Comparison of ENCODE assay signal across 8 mouse cellular contexts in the genomic region with DNA sequence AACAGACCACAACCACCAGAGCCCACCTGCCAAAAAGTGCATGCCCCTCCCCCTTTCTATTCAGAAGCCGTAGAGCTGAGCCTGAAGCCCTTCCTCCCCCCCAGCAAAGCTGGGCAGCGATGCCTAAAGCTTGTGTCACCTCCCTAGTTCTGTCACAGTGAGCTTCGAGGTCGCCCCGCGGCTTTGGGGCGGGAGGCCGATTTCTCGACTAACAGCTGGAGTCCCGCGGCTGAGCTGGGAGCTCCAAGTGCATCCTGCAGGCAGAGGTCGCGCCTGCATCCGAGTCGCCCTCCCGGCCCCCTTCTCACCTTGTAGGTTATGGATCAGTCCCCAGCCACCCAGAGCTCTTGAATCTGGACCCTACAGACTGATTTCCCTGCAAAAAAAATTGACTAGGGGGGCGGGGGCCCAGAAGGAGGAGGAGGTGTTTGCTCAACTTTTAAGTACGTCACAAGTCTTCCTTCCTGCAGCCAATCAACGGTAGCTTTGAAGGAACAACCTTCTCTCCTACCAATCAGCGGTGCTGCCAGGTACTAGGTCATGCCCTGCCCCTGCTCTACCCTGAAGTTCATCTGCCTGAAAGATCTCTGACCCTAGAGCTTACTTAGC. TPM values are rescaled to one million over a fixed set of nuclear protein-coding genes. Genes with fewer than 3 reads are reported as not detected.
DNase-seq lines count a peak whose midpoint lies in the region; ATAC-seq and TF ChIP-seq lines count a peak whose summit lies in the region.

A gene (minus strand): TSS at position 414 of the 609 bp plus-strand sequence.

- H3K27ac ChIP-seq in spleen, adult 2 months (ENCODE audit: insufficient read depth, low read length): no peak within 1 kb of the TSS
- no peak within 1 kb of the TSS for H3K27ac ChIP-seq in hindbrain, embryonic 14.5 days
- no peak within 1 kb of the TSS for H3K27ac ChIP-seq in stomach, embryonic 16.5 days (ENCODE audit: low read length)

- 3% methylated on average over 20 of the region's 20 CpGs for WGBS in spleen, adult 2 months
- 1% methylated on average over 20 of the region's 20 CpGs for WGBS in hindbrain, embryonic 14.5 days
- WGBS in stomach, embryonic 16.5 days: under 1% methylated on average over 20 of the region's 20 CpGs

- H3K4me2 ChIP-seq in hindbrain, embryonic 14.5 days (replicated peaks): peak within 1 kb of the TSS; percentile 71
- H3K4me2 ChIP-seq in stomach, embryonic 16.5 days (ENCODE audit: low read depth, low read length): peak within 1 kb of the TSS; percentile 54

- H3K36me3 ChIP-seq in spleen, adult 2 months (ENCODE audit: control insufficient read depth, insufficient read depth, low read length): no peaks in the 10 kb centered on the region
- H3K36me3 ChIP-seq in hindbrain, embryonic 14.5 days (replicated peaks; ENCODE audit: control insufficient read depth, insufficient read depth): no peaks in the 10 kb centered on the region
- no peaks in the 10 kb centered on the region for H3K36me3 ChIP-seq in stomach, embryonic 16.5 days (ENCODE audit: control insufficient read depth, insufficient read depth, low read length)

- 0 out of 2 replicates have a peak within 1 kb of the TSS, but pooled peaks have one; percentile 2 for H3K4me3 ChIP-seq in spleen, adult 2 months (ENCODE audit: extremely low read depth, insufficient read depth, insufficient read length)
- H3K4me3 ChIP-seq in hindbrain, embryonic 14.5 days (replicated peaks; ENCODE audit: low read length): peak within 1 kb of the TSS; percentile 36
- peak within 1 kb of the TSS; percentile 36 for H3K4me3 ChIP-seq in stomach, embryonic 16.5 days (replicated peaks; ENCODE audit: low read length)

- peak within 1 kb of the TSS; percentile 9; the same call in 1 of the 2 replicates for H3K9ac ChIP-seq in hindbrain, embryonic 14.5 days
- H3K9ac ChIP-seq in stomach, embryonic 16.5 days (ENCODE audit: low read length): peak within 1 kb of the TSS; percentile 47

- TF ChIP-seq CTCF in spleen, adult 2 months (IDR thresholded peaks at IDR 0.05; ENCODE audit: extremely low read depth, insufficient read depth, insufficient read length, insufficient replicate concordance): no peak

- no peaks in the 10 kb centered on the region for H3K9me3 ChIP-seq in hindbrain, embryonic 14.5 days (ENCODE audit: control insufficient read depth, low read length)
- no peaks in the 10 kb centered on the region for H3K9me3 ChIP-seq in stomach, embryonic 16.5 days (replicated peaks; ENCODE audit: control insufficient read depth, low read length)

- intact Hi-C loops in left cerebral cortex, postnatal 25 days (cut with DNase I): no loop called here

- no peaks in the 10 kb centered on the region for H3K4me1 ChIP-seq in spleen, adult 2 months (ENCODE audit: control insufficient read depth, insufficient read depth, insufficient read length)
- no peaks in the 10 kb centered on the region for H3K4me1 ChIP-seq in hindbrain, embryonic 14.5 days (replicated peaks; ENCODE audit: control insufficient read depth, insufficient read depth, low read length)
- H3K4me1 ChIP-seq in stomach, embryonic 16.5 days (ENCODE audit: control insufficient read depth, insufficient read depth, low read length): no peaks in the 10 kb centered on the region

- DNase-seq in spleen, adult 2 months (ENCODE audit: low read depth in 1 of 2, low spot score in 2 of 2): no peak
- DNase-seq in spleen, postnatal 36 days (ENCODE audit: low spot score in 2 of 2): no peak
- DNase-seq in forelimb bud, embryonic 11.5 days (ENCODE audit: low read depth, low spot score): peak; percentile 62
- no peak for DNase-seq in hindbrain, embryonic 14.5 days (ENCODE audit: low spot score)
- DNase-seq in left cerebral cortex, postnatal 25 days (ENCODE audit: low spot score in 2 of 2): peak; percentile 7 to 11
- peak; percentile 20 to 32 for DNase-seq in lung, postnatal 4 days

- no peak for TF ChIP-seq POLR2A in spleen, adult 2 months (IDR thresholded peaks at IDR 0.05; ENCODE audit: low read depth, low read length)

- peak; percentile 77 for ATAC-seq in hindbrain, embryonic 14.5 days (ENCODE audit: low FRiP score)
- ATAC-seq in stomach, embryonic 16.5 days (ENCODE audit: insufficient read depth, low FRiP score): peak; percentile 44; the same call in 1 of the 2 replicates
- ATAC-seq in erythroid progenitor cell, adult 5-6 weeks (replicated peaks; ENCODE audit: low FRiP score, poor library complexity, severe bottlenecking): no peak

- no peaks in the 10 kb centered on the region for H3K27me3 ChIP-seq in spleen, adult 2 months (ENCODE audit: control insufficient read depth, insufficient read depth, low read length)
- H3K27me3 ChIP-seq in hindbrain, embryonic 14.5 days (ENCODE audit: control insufficient read depth, insufficient read depth, low read length): 0 out of 2 replicates have a peak, but pooled peaks cover 6% of the 10 kb centered on the region
- no peaks in the 10 kb centered on the region for H3K27me3 ChIP-seq in stomach, embryonic 16.5 days (ENCODE audit: control insufficient read depth, insufficient read depth, low read length)

RNA-seq across cellular contexts. Expression of the gene that starts here (rescaled TPM):
- polyA plus RNA-seq in spleen, adult 2 months (2012; rRNA removed): 0.06 and 0.16 TPM in 2 replicates
- 0.60 and 0.74 TPM in 2 replicates for polyA plus RNA-seq in hindbrain, embryonic 14.5 days (2014; fragmentation: Nextera tagmentation; extraction: Ambion mirVana)
- 1 to 10 TPM; 4.1 to 5.4 TPM for total RNA-seq in left cerebral cortex, postnatal 25 days (2021)
- 2.7 and 2.8 TPM in 2 replicates for polyA plus RNA-seq in stomach, embryonic 16.5 days (2015; fragmentation: Nextera tagmentation; extraction: Ambion mirVana)
- total RNA-seq in erythroid progenitor cell, adult 5-6 weeks (2015; ENCODE audit: low replicate concordance): not detected in 2 replicates
- total RNA-seq in erythroid progenitor cell, adult 5-6 weeks (2017; ENCODE audit: low replicate concordance): not detected in 2 replicates

Comparison
In these comparisons a context has a peak if more than half of its experiments do, and no peak if none do; other contexts are left out.
1. RNA of the gene that starts here (total RNA-seq): 4.1 to 5.4 TPM in left cerebral cortex, postnatal 25 days; not detected in erythroid progenitor cell, adult 5-6 weeks; every median in the first group is over 4 times any median in the second.
2. Peak in ATAC-seq, H3K4me3 ChIP-seq, H3K9ac ChIP-seq and H3K4me2 ChIP-seq in hindbrain, embryonic 14.5 days; RNA of the gene not detected or under 1 TPM.
3. DNase-seq: peak in forelimb bud, embryonic 11.5 days (single experiment), left cerebral cortex, postnatal 25 days (2 of 2) and lung, postnatal 4 days (2 of 2); none in spleen, adult 2 months (0 of 2), spleen, postnatal 36 days (0 of 2) and hindbrain, embryonic 14.5 days (single experiment).
4. Peak in every context shown above with its lines, with median percentiles within 50 percentile points of each other: H3K4me3 ChIP-seq.